Mouse (Mus musculus) forebrain, embryonic 13.5 days (tissue): ENCODE data around the gene Ugt1a7c. TPM values are rescaled to one million over a fixed set of nuclear protein-coding genes. Genes with fewer than 3 reads are reported as not detected.
"Not testable (repeated sequence)": the region's sequence is repeated elsewhere in the genome, so short reads cannot be mapped to it uniquely, and the experiment has no call there.

ENCODE experiments used
- ATAC-seq: fragments of 200-750 bp; cut with Nextera tagmentation; 2 replicates; pipeline ENCODE4 v1.8.0; 2017
- H3K27ac ChIP-seq: fragments of 300-500 bp; sonication (generic); 2 replicates; pipeline ENCODE4 v1.5.1; 2015; ENCODE audit warnings: inconsistent platforms, mild to moderate bottlenecking, moderate library complexity
- H3K27me3 ChIP-seq: fragments of 300-500 bp; sonication (generic); 2 replicates; pipeline ENCODE4 v1.6.1; 2015; ENCODE audit warnings: mild to moderate bottlenecking, inconsistent platforms
- H3K36me3 ChIP-seq: fragments of 300-500 bp; sonication (generic); 2 replicates; pipeline ENCODE4 v1.6.1; 2015; ENCODE audit warnings: mild to moderate bottlenecking, inconsistent platforms; ENCODE audit not compliant: poor library complexity, severe bottlenecking
- H3K4me1 ChIP-seq: fragments of 300-500 bp; sonication (generic); 2 replicates; pipeline ENCODE4 v1.6.1; 2015; ENCODE audit warnings: inconsistent platforms
- H3K4me2 ChIP-seq: fragments of 300-500 bp; sonication (generic); 2 replicates; pipeline ENCODE4 v1.6.1; 2015; ENCODE audit warnings: inconsistent platforms, mild to moderate bottlenecking, moderate library complexity
- H3K4me3 ChIP-seq: fragments of 300-500 bp; sonication (generic); 2 replicates; pipeline ENCODE4 v1.5.1; 2015; ENCODE audit warnings: mild to moderate bottlenecking, inconsistent platforms
- H3K9ac ChIP-seq: fragments of 300-500 bp; sonication (generic); 2 replicates; pipeline ENCODE4 v1.6.1; 2015; ENCODE audit warnings: mild to moderate bottlenecking, inconsistent platforms
- H3K9me3 ChIP-seq: fragments of 300-500 bp; sonication (generic); replicated peaks from 2 replicates; pipeline ENCODE4 v1.6.1; 2016; ENCODE audit warnings: inconsistent platforms
- WGBS: fragments of 180-500 bp; shearing (Covaris S2); methylation state at CpG from one replicate; pipeline ENCODE4 v1.1.7; 2015; 5-methylcytosine and 5-hydroxymethylcytosine counted together
- polyA plus RNA-seq: library from polyadenylated mRNA; unstranded; fragments of >200 nt; fragmentation: Nextera tagmentation; extraction: Ambion mirVana; gene quantifications from 2 replicates; pipeline ENCODE4 v1.2.1, GENCODE M21; 2015

Ugt1a7c gene
- polyA plus RNA-seq, 1 experiment from 2014 or later = 0.53 TPM

GRCm38 (mm10) chr1:88220336-88220735 is 125.5 kb downstream of the Ugt1a7c start:
- H3K4me2 ChIP-seq = no peak overlapping the region
- H3K9me3 ChIP-seq = peaks cover 27% of the 10 kb centered on the region
- no peaks in the 10 kb centered on the region for H3K36me3 ChIP-seq
- H3K27me3 ChIP-seq = no peaks in the 10 kb centered on the region
- ATAC-seq = no peak
- H3K9ac ChIP-seq = no peak overlapping the region
- H3K4me3 ChIP-seq = no peak overlapping the region
- no peaks in the 10 kb centered on the region for H3K4me1 ChIP-seq
- no peak overlapping the region for H3K27ac ChIP-seq

GRCm38 (mm10) chr1:88222216-88222615 is 127.4 kb downstream of the Ugt1a7c start:
- no peak overlapping the region for H3K4me2 ChIP-seq
- no peaks in the 10 kb centered on the region for H3K4me1 ChIP-seq
- H3K9ac ChIP-seq = no peak overlapping the region
- peaks cover 29% of the 10 kb centered on the region for H3K9me3 ChIP-seq
- H3K4me3 ChIP-seq = no peak overlapping the region
- no peak for ATAC-seq
- H3K27me3 ChIP-seq = no peaks in the 10 kb centered on the region
- WGBS = 52% methylated on average over 2 of the region's 2 CpGs
- no peaks in the 10 kb centered on the region for H3K36me3 ChIP-seq
- H3K27ac ChIP-seq = no peak overlapping the region

GRCm38 (mm10) chr1:88223011-88223515 is 128.2 kb downstream of the Ugt1a7c start:
- H3K36me3 ChIP-seq, H3K27ac ChIP-seq, H3K4me1 ChIP-seq, H3K9ac ChIP-seq, H3K4me2 ChIP-seq, ATAC-seq, H3K27me3 ChIP-seq, H3K4me3 ChIP-seq: not testable (repeated sequence)
- H3K9me3 ChIP-seq = peaks cover 32% of the 10 kb centered on the region

GRCm38 (mm10) chr1:88223591-88223990 is 128.7 kb downstream of the Ugt1a7c start:
- no peak overlapping the region for H3K4me2 ChIP-seq
- no peak overlapping the region for H3K27ac ChIP-seq
- no peaks in the 10 kb centered on the region for H3K36me3 ChIP-seq
- WGBS = 50% methylated on average over 1 of the region's 1 CpGs
- no peaks in the 10 kb centered on the region for H3K27me3 ChIP-seq
- peaks cover 38% of the 10 kb centered on the region for H3K9me3 ChIP-seq
- no peak overlapping the region for H3K4me3 ChIP-seq
- no peak for ATAC-seq
- no peaks in the 10 kb centered on the region for H3K4me1 ChIP-seq
- no peak overlapping the region for H3K9ac ChIP-seq

GRCm38 (mm10) chr1:88224029-88224776 is 129.3 kb downstream of the Ugt1a7c start:
- H3K27me3 ChIP-seq = no peaks in the 10 kb centered on the region
- no peaks in the 10 kb centered on the region for H3K36me3 ChIP-seq
- H3K9me3 ChIP-seq = peaks cover 44% of the 10 kb centered on the region
- no peak overlapping the region for H3K9ac ChIP-seq
- H3K4me2 ChIP-seq = no peak overlapping the region
- ATAC-seq = no peak
- 70% methylated on average over 2 of the region's 2 CpGs for WGBS
- H3K27ac ChIP-seq = no peak overlapping the region
- no peaks in the 10 kb centered on the region for H3K4me1 ChIP-seq
- no peak overlapping the region for H3K4me3 ChIP-seq

- H3K4me2 ChIP-seq, H3K36me3 ChIP-seq, H3K27ac ChIP-seq, H3K4me1 ChIP-seq, ATAC-seq, H3K9ac ChIP-seq, H3K27me3 ChIP-seq, H3K4me3 ChIP-seq: not testable (repeated sequence)
- WGBS = 38% methylated on average over 2 of the region's 2 CpGs
- peaks cover 55% of the 10 kb centered on the region for H3K9me3 ChIP-seq
Measured at GRCm38 (mm10) chr1:88225301-88225700, 130.4 kb downstream of the Ugt1a7c start.

GRCm38 (mm10) chr1:88225741-88226140 is 130.9 kb downstream of the Ugt1a7c start:
- Histone ChIP-seq H3K9ac (no peak overlapping the region), H3K36me3 (no peaks in the 10 kb centered on the region), H3K4me1 (no peaks in the 10 kb centered on the region), H3K4me3 (no peak overlapping the region), H3K27ac (no peak overlapping the region), H3K9me3 (peaks cover 59% of the 10 kb centered on the region), H3K4me2 (no peak overlapping the region), H3K27me3 (no peaks in the 10 kb centered on the region)
- ATAC-seq = no peak

- Histone ChIP-seq H3K27me3 (no peaks in the 10 kb centered on the region), H3K4me2 (no peak within 1 kb of the TSS), H3K9me3 (peaks cover 70% of the 10 kb centered on the region), H3K4me1 (no peaks in the 10 kb centered on the region), H3K4me3 (no peak within 1 kb of the TSS), H3K36me3 (no peaks in the 10 kb centered on the region), H3K27ac (no peak within 1 kb of the TSS), H3K9ac (no peak within 1 kb of the TSS)
- no peak for ATAC-seq
- WGBS = 53% methylated on average over 5 of the region's 5 CpGs
Measured at GRCm38 (mm10) chr1:88226670-88227379, 132.0 kb downstream of the Ugt1a7c start, which contains the start of gene Mroh2a. Mroh2a (plus strand) TSS chr1:88226986.

GRCm38 (mm10) chr1:88227482-88227881 is 132.6 kb downstream of the Ugt1a7c start:
- 55% methylated on average over 2 of the region's 2 CpGs for WGBS
- H3K4me1 ChIP-seq = no peaks in the 10 kb centered on the region
- H3K36me3 ChIP-seq = no peaks in the 10 kb centered on the region
- no peak for ATAC-seq
- H3K4me2 ChIP-seq = no peak overlapping the region
- H3K4me3 ChIP-seq = no peak overlapping the region
- H3K9ac ChIP-seq = no peak overlapping the region
- no peaks in the 10 kb centered on the region for H3K27me3 ChIP-seq
- H3K9me3 ChIP-seq = peaks cover 73% of the 10 kb centered on the region
- H3K27ac ChIP-seq = no peak overlapping the region

GRCm38 (mm10) chr1:88228121-88228520 is 133.3 kb downstream of the Ugt1a7c start:
- no peak for ATAC-seq
- no peaks in the 10 kb centered on the region for H3K36me3 ChIP-seq
- H3K4me2 ChIP-seq = no peak overlapping the region
- H3K9ac ChIP-seq = no peak overlapping the region
- H3K9me3 ChIP-seq = peaks cover 79% of the 10 kb centered on the region
- no peaks in the 10 kb centered on the region for H3K27me3 ChIP-seq
- H3K4me3 ChIP-seq = no peak overlapping the region
- WGBS = 72% methylated on average over 7 of the region's 7 CpGs
- no peak overlapping the region for H3K27ac ChIP-seq
- no peaks in the 10 kb centered on the region for H3K4me1 ChIP-seq

GRCm38 (mm10) chr1:88229566-88229965 is 134.7 kb downstream of the Ugt1a7c start:
- peaks cover 94% of the 10 kb centered on the region for H3K9me3 ChIP-seq
- H3K36me3 ChIP-seq = no peaks in the 10 kb centered on the region
- H3K4me1 ChIP-seq = no peaks in the 10 kb centered on the region
- H3K27me3 ChIP-seq = no peaks in the 10 kb centered on the region
- no peak for ATAC-seq
- H3K4me3 ChIP-seq = no peak overlapping the region
- no peak overlapping the region for H3K9ac ChIP-seq
- 79% methylated on average over 3 of the region's 3 CpGs for WGBS
- H3K27ac ChIP-seq = no peak overlapping the region
- H3K4me2 ChIP-seq = no peak overlapping the region

GRCm38 (mm10) chr1:88229986-88230385 is 135.1 kb downstream of the Ugt1a7c start:
- WGBS = 85% methylated on average over 5 of the region's 5 CpGs
- H3K4me3 ChIP-seq = no peak overlapping the region
- H3K27ac ChIP-seq = no peak overlapping the region
- H3K4me1 ChIP-seq = no peaks in the 10 kb centered on the region
- no peak for ATAC-seq
- H3K9ac ChIP-seq = no peak overlapping the region
- H3K4me2 ChIP-seq = no peak overlapping the region
- no peaks in the 10 kb centered on the region for H3K36me3 ChIP-seq
- H3K27me3 ChIP-seq = no peaks in the 10 kb centered on the region
- H3K9me3 ChIP-seq = peaks cover 98% of the 10 kb centered on the region
